Mouse (Mus musculus): Measurements from ENCODE around the gene Rasgrp1.

The Rasgrp1 gene

GRCm38 (mm10) chr2:117335552-117336188, 7.1 kb downstream of the Rasgrp1 start:
- no peak for DNase-seq (ENCODE audit: extremely low read depth, insufficient read length, low spot score)

GRCm38 (mm10) chr2:117331634-117332033, 11.2 kb downstream of the Rasgrp1 start:
- no peak for DNase-seq (ENCODE audit: extremely low read depth, insufficient read length, low spot score)

DNA sequence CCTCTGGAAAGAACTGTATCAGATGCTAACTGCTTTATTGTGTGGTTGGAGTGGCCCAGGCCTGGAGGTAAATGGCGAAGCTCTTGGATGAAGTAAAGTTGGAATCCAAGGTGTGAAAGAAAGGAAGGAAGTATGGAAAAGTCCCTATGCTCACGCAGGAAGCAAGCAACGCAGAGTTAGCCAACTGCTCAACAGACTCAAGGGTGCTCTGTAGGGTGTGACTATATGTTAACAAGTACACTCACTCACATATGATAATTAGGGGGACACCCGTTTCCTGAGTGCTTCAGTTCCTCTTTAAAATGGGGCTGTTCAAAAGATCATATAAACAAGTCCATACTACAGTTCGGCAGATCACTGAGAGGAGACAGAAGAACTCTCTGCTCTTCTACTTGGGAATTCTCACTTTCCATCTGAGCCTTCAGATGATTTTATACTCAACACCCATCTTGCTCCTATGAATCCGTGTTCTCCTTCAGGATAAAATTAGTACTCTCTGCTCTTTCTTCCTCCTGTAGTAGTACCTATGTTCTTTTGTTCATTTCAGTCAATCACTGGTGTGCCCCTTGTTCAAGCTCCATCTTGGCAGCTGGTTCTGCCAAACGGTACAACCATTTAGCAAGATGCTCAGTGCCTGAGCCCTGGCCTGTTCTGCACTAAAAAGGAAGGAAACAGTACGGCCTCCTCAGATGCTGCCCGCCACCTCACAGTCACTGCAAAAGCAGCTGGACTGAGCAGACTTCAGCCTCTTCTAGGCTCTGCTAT, 14.1 kb downstream of the Rasgrp1 start:
- DNase-seq (ENCODE audit: extremely low read depth, insufficient read length, low spot score) = no peak

GRCm38 (mm10) chr2:117322399-117322798, 20.4 kb downstream of the Rasgrp1 start:
- DNase-seq (ENCODE audit: extremely low read depth, insufficient read length, low spot score) = no peak

DNA sequence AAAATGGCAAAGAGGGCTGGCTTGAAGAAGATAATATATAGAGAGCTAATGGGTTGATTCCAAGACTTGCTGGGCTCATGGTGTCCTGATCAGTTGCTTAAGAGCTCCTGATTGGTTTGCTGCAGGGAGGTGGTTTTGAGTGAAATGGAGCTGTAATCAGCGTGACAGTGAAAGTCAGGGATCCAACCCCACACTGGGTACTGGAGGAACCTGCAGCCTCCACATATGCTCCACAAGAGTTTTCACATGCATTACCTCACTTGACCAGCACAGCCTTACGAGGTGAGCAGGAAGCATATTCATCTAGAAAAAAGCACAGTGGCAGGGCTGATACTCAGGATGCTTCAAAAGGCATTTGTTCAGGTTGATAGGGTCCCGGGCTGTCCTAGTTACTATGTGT, 21.6 kb downstream of the Rasgrp1 start:
- DNase-seq (ENCODE audit: extremely low read depth, insufficient read length, low spot score) = no peak

- DNase-seq (ENCODE audit: extremely low read depth, insufficient read length, low spot score) = no peak
These were observed 23.8 kb downstream of the Rasgrp1 start for GRCm38 (mm10) chr2:117318991-117319390.

DNA sequence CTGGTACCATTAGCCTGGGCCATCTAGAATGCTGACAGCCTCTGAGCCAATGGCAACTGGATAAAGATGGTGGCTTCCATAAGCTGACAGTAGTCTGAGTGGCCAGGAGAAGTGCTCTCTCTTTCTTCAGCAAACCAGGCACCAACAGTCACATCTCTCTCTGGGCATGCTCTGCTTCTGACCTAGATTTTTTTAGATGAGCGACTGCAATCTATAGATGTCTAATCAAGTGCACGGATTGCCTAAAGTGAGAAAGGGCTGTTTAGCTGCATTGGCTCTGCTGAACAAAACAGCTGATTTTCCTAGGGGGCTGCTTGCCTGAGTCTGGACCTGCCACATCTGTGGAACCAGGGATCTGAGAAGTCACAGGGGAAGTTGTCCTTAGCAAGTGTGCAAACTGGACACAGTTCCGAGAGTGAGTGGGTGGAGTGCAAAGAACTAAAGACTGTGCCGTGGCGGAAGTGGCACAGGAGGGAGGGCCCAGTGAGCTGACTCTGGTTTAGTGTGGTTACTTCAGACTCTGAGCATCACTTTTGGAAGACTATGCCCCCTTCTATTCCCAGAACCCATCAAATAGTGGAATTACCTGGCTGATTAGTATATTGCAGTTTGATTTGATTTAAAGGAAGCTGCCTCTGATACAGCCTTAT, 29.1 kb downstream of the Rasgrp1 start:
- no peak for DNase-seq (ENCODE audit: extremely low read depth, insufficient read length, low spot score)

DNA sequence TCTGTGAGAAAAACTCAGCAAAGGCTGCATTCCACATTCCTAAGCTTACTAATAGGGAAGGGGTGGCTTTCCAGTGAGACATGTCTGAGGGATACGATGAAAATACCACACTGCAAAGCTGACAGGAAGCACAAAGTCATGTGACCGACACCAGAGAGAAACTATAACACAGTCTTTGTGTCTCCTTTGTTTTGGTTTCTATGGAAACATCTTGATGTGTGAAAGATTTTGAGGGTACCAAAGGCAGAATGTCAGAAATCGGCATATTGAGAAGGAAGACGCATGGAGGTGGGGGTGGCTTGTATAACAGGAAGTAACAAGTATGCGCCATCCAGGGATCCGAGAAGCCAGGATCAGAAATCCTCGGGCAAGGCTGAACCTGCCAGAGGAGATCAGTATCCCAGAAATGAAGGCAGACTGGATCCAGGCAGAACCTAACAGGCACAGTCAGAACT, 30.3 kb downstream of the Rasgrp1 start:
- peak; percentile 6 for DNase-seq (ENCODE audit: extremely low read depth, insufficient read length, low spot score)

DNA sequence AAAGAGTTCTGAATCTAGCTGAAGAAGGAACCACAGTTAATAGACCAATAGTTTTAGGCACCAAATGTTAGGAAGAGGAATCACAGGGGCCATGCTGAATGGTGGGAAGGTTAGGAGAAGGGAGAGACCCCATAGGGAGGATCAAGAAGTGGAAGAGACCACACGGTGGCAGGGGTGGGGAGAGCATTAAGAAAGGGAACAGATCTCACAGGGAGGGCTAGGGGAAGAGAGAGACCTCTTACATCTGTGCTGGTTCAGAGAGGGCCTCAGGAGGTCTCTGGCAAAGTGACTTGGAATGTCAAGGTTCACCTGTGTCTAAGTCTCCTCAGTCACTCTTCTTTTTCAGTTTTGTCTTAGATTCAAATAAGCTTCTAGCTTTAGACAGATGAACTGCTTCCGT, 30.8 kb downstream of the Rasgrp1 start:
- no peak for DNase-seq (ENCODE audit: extremely low read depth, insufficient read length, low spot score)

GRCm38 (mm10) chr2:117311349-117311748, 31.5 kb downstream of the Rasgrp1 start:
- DNase-seq (ENCODE audit: extremely low read depth, insufficient read length, low spot score) = no peak

GRCm38 (mm10) chr2:117309046-117309445, 33.8 kb downstream of the Rasgrp1 start:
- DNase-seq (ENCODE audit: extremely low read depth, insufficient read length, low spot score) = no peak

- no peak for DNase-seq (ENCODE audit: extremely low read depth, insufficient read length, low spot score)
These were observed 34.8 kb downstream of the Rasgrp1 start for GRCm38 (mm10) chr2:117307959-117308358.

- DNase-seq (ENCODE audit: extremely low read depth, insufficient read length, low spot score) = no peak
These were observed 37.9 kb downstream of the Rasgrp1 start for GRCm38 (mm10) chr2:117304941-117305340.

DNA sequence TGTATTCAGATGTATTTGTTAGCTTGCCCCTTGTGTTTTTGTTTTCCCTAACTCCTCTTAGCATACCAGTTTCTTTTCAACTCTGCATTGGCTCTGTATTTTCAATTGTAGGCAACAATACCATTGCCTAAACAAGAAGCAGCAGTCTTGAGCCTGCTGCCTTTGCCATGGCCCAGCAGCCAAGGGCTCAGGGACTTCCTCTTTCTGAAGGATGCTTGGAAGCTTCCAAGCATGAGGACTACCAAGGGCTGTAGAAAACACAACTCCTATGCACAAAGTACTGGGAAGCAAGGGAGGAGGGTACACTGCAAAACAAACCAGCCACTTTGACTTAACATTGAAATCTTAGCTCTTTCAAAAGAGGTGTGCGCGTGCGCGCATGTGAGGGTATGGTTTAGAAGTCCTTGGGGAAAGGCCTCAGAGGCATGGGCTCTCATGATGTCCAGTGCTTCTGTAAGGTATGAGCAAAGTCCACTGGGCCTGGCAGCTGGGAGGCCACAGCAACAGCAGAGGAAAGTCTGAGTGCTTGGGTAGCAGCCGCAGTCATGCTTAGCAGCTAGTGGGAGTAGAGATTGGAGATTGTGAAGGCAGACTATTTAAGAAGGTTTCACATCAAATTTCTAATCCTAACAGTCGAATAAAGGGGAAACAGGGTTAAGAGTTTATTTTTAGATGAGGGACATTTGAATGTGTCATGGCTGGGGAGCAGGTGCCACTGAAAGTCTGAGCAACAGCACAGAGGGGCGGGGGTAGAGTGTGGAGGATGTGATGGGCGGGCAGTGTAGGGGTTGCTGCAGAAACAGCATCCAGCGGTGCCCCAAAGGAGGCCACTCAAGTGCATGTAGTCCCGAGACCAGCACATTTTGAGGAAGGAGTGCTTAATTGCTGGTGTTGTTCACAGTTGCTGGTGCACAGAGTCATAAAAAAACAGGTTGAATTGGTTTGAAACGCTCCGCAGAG, 39.1 kb downstream of the Rasgrp1 start:
- DNase-seq (ENCODE audit: extremely low read depth, insufficient read length, low spot score) = no peak

GRCm38 (mm10) chr2:117299596-117300448, 43.0 kb downstream of the Rasgrp1 start:
- no peak for DNase-seq (ENCODE audit: extremely low read depth, insufficient read length, low spot score)

- DNase-seq (ENCODE audit: extremely low read depth, insufficient read length, low spot score) = no peak
These were observed 54.5 kb downstream of the Rasgrp1 start for GRCm38 (mm10) chr2:117288291-117288690.

DNA sequence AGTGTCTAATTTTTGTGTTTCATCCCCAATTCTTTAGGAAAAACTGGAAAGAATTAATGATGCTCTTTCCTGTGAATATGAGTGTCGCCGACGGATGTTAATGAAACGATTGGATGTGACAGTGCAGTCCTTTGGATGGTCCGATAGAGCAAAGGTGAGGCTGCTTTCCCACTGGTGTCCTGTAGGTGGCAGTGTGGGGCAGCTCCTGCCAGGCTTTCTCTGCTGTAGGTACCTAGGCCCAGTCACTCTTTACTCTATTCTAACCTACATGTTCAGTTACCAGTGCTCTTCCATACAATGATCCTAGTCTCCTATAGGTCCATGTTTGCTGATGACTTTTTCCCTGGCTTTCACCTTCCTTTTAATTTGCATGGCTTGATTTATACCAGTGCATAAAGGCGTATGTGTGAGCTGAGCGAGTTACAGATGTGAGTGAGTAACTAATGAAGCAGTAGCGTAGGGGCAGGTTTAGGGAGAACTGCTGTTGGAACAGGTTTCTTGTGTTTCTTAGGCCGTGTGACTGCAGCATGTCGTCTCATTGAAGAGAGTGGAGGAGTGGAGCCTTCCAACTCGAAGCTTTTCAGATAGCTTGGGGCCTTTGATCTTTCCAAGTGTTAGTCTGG, 78.9 kb downstream of the Rasgrp1 start:
- DNase-seq (ENCODE audit: extremely low read depth, insufficient read length, low spot score) = peak; percentile 20

DNA sequence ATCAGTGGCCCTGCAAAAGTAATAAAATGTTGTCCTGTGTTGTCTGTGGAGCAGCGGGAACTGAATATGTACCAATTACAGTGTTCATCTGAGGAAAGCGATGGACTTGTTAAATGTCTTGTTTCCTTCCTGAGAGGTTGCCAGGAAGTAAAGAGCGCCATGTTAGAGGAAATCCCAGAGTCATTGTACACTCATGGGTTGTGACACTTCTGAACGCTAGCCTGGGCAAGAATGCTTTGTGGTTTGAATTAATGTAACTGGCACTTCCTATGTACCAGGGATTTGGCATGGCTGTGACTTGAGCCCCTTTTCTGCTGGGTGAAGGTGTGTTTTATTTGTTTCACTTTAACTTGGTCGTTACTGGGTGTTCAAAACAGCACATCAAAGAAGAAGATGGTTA, 80.6 kb downstream of the Rasgrp1 start:
- no peak for DNase-seq (ENCODE audit: extremely low read depth, insufficient read length, low spot score)

DNA sequence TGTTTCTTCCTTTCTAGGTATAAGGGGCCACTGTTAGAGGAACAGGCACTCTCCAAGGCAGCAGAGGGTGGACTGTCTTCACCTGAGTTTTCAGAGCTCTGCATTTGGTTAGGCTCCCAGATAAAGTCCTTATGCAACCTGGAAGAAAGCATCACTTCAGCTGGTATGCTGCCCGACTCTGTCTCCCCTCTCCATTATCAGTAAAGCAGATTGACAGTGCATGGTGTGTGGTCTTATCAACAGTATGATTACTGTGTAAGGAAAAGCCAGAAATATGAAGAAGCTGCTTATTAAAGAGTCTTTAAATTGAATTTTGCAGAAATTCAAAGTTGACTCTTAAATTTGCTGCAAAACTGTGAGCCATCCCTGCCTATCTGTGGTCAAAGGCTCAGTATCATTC, 85.2 kb downstream of the Rasgrp1 start:
- DNase-seq (ENCODE audit: extremely low read depth, insufficient read length, low spot score) = no peak
